Mouse (Mus musculus) Patski (cell line): ENCODE results near the gene Specc1. TPM values are rescaled to one million over a fixed set of nuclear protein-coding genes. Genes with fewer than 3 reads are reported as not detected.
A peak's percentile ranks its signal among the peaks of the same experiment; 100 is the strongest.

Experiments
- ATAC-seq: fragments of 100-300 bp; one replicate; pipeline ENCODE4 v1.8.0; 2021
- CTCF ChIA-PET: fragments of 350-600 bp; sonication (Branson Sonifier 250); formaldehyde crosslinking; loops from one replicate; lab custom pipeline; 2022; ENCODE audit warnings: inconsistent platforms; lab: Charles Lee
- POLR2A ChIA-PET: fragments of 350-600 bp; sonication (Branson Sonifier 250); formaldehyde crosslinking; loops from one replicate; lab custom pipeline; 2022; ENCODE audit warnings: antibody characterized with exemption, inconsistent platforms; lab: Charles Lee
- DNase-seq: peaks from one replicate; pipeline ENCODE4 v3.0.0-alpha.2; 2011; ENCODE audit warnings: low read depth, low spot score
- H3K27me3 ChIP-seq: fragments of 371-371 bp; one replicate; pipeline ENCODE4 v1.5.1; 2021
- CTCF ChIP-seq: fragments of 100-300 bp; IDR thresholded peaks from one replicate; pipeline ENCODE4 v1.5.1; 2021
- in situ Hi-C: fragments of 300-500 bp; cut with MboI; formaldehyde crosslinking; loops from 3 replicates; pipeline ENCODE4 v1.11.1; 2018; ENCODE audit warnings: low pct_unique_long_range_greater_than_20kb, mixed read lengths
- polyA plus RNA-seq: library from polyadenylated mRNA; unstranded; gene quantifications from one replicate; pipeline ENCODE4 v1.2.3, GENCODE M21; 2021

Specc1 gene
- polyA plus RNA-seq, 1 experiment from 2014 or later = 27.8 TPM

GRCm38 (mm10) chr11:62187074-62187473 is 230.5 kb downstream of the Specc1 start:
- ChIA-PET POLR2A (no interaction called here), CTCF (no interaction called here)
- in situ Hi-C loops = no loop called here
- ATAC-seq = no peak
- H3K27me3 ChIP-seq = no peaks in the 10 kb centered on the region
- TF ChIP-seq CTCF = no peak
- peak; percentile 41 for DNase-seq

GRCm38 (mm10) chr11:62192050-62192449 is 235.5 kb downstream of the Specc1 start:
- no peak for ATAC-seq
- CTCF ChIA-PET = no interaction called here
- no peaks in the 10 kb centered on the region for H3K27me3 ChIP-seq
- POLR2A ChIA-PET = no interaction called here
- in situ Hi-C loops = no loop called here
- TF ChIP-seq CTCF = no peak
- no peak for DNase-seq

- DNase-seq (no peak), ATAC-seq (no peak)
- no peak for TF ChIP-seq CTCF
- H3K27me3 ChIP-seq = no peaks in the 10 kb centered on the region
- ChIA-PET POLR2A (interaction anchor here (1.3 kb wide), 1 partner anchor 63 kb away, joined by 3 read pairs; no protein-coding TSS in a partner anchor), CTCF (interaction anchor here (1.0 to 1.4 kb wide), 2 partner anchors 11 to 56 kb away, joined by 3 to 4 read pairs; no protein-coding TSS in a partner anchor)
- in situ Hi-C loops = no loop called here
Observed at GRCm38 (mm10) chr11:62193116-62193515, 236.6 kb downstream of the Specc1 start.

- in situ Hi-C loops = no loop called here
- ATAC-seq (no peak), DNase-seq (no peak)
- POLR2A ChIA-PET = interaction anchor here (0.6 kb wide), 1 partner anchor 134 kb away, joined by 3 read pairs; no protein-coding TSS in a partner anchor
- CTCF ChIA-PET = interaction anchor here (0.7 to 1.0 kb wide), 3 partner anchors 9 to 55 kb away, joined by 3 to 5 read pairs (median 4); no protein-coding TSS in a partner anchor
- TF ChIP-seq CTCF = no peak
- H3K27me3 ChIP-seq = no peaks in the 10 kb centered on the region
Observed at GRCm38 (mm10) chr11:62194217-62194616, 237.7 kb downstream of the Specc1 start.

- in situ Hi-C loops = no loop called here
- POLR2A ChIA-PET = no interaction called here
- no peak for TF ChIP-seq CTCF
- ATAC-seq (no peak), DNase-seq (no peak)
- H3K27me3 ChIP-seq = no peaks in the 10 kb centered on the region
- CTCF ChIA-PET = interaction anchor here (1.1 kb wide), 1 partner anchor 17 kb away, joined by 3 read pairs; no protein-coding TSS in a partner anchor
Observed at GRCm38 (mm10) chr11:62200901-62201512, 244.4 kb downstream of the Specc1 start.

GRCm38 (mm10) chr11:62202645-62203044 is 246.1 kb downstream of the Specc1 start:
- ATAC-seq = no peak
- CTCF ChIA-PET = interaction anchor here (1.0 to 1.8 kb wide), 3 partner anchors 9 to 46 kb away, joined by 3 to 5 read pairs (median 4); partner anchors contain the start of gene Adora2b
- no peaks in the 10 kb centered on the region for H3K27me3 ChIP-seq
- DNase-seq = no peak
- no peak for TF ChIP-seq CTCF
- POLR2A ChIA-PET = no interaction called here
- in situ Hi-C loops = no loop called here

GRCm38 (mm10) chr11:62209111-62209510 is 252.5 kb downstream of the Specc1 start:
- H3K27me3 ChIP-seq = no peaks in the 10 kb centered on the region
- CTCF ChIA-PET = interaction anchor here (1.0 kb wide), 1 partner anchor 80 kb away, joined by 3 read pairs; no protein-coding TSS in a partner anchor
- TF ChIP-seq CTCF = no peak
- in situ Hi-C loops = no loop called here
- ATAC-seq (no peak), DNase-seq (no peak)
- POLR2A ChIA-PET = no interaction called here

GRCm38 (mm10) chr11:62209891-62210290 is 253.3 kb downstream of the Specc1 start:
- in situ Hi-C loops = no loop called here
- no peak for TF ChIP-seq CTCF
- ATAC-seq (no peak), DNase-seq (no peak)
- no peaks in the 10 kb centered on the region for H3K27me3 ChIP-seq
- ChIA-PET POLR2A (no interaction called here), CTCF (no interaction called here)

GRCm38 (mm10) chr11:62213384-62213989 is 256.9 kb downstream of the Specc1 start:
- ChIA-PET POLR2A (no interaction called here), CTCF (no interaction called here)
- no peak for DNase-seq
- no peak for TF ChIP-seq CTCF
- ATAC-seq = peak; percentile 80
- in situ Hi-C loops = no loop called here
- no peaks in the 10 kb centered on the region for H3K27me3 ChIP-seq

- TF ChIP-seq CTCF = no peak
- ChIA-PET POLR2A (no interaction called here), CTCF (interaction anchor here (1.4 kb wide), 1 partner anchor 63 kb away, joined by 3 read pairs; no protein-coding TSS in a partner anchor)
- ATAC-seq (no peak), DNase-seq (no peak)
- H3K27me3 ChIP-seq = no peaks in the 10 kb centered on the region
- in situ Hi-C loops = no loop called here
Observed at GRCm38 (mm10) chr11:62215107-62215506, 258.5 kb downstream of the Specc1 start.

GRCm38 (mm10) chr11:62217751-62218150 is 261.2 kb downstream of the Specc1 start:
- no peak for ATAC-seq
- CTCF ChIA-PET = interaction anchor here (1.0 to 1.6 kb wide), 2 partner anchors 11 to 17 kb away, joined by 3 read pairs; no protein-coding TSS in a partner anchor
- H3K27me3 ChIP-seq = no peaks in the 10 kb centered on the region
- DNase-seq = no peak
- POLR2A ChIA-PET = no interaction called here
- TF ChIP-seq CTCF = no peak
- in situ Hi-C loops = no loop called here
